Mouse (Mus musculus) adrenal gland, adult (tissue): ENCODE measurements around the gene Gm20604.
A peak's percentile ranks its signal among the peaks of the same experiment; 100 is the strongest.

Source experiments
- DNase-seq, 2 experiments: peaks; one replicate each; pipeline ENCODE4 v3.0.0; 2022 to 2023; ENCODE audit warnings: low spot score in 1 of 2; ENCODE audit not compliant: inconsistent age in 2 of 2

Gene Gm20604

DNA sequence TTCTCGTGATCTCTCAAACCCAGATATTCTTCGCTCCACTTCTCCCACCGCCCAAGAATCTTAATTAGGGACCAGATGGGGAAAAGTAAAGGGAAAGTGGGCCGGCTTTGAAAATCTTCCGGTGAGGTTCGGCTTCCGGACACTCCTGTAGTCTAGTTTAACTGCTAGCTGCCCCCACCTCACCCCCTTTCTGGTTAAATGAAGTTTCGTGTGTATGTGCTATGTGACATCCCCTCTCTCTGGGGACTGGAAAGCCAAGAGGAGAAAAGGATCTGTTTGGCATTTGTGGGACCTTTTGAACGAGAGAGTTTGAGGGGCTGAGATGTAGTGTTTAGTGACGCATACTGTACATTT lies at the start of gene Gm20604:
Gene Gm20604, minus strand, starts transcription at position 270 of the 354 bp plus-strand sequence.
- no peak for DNase-seq

DNA sequence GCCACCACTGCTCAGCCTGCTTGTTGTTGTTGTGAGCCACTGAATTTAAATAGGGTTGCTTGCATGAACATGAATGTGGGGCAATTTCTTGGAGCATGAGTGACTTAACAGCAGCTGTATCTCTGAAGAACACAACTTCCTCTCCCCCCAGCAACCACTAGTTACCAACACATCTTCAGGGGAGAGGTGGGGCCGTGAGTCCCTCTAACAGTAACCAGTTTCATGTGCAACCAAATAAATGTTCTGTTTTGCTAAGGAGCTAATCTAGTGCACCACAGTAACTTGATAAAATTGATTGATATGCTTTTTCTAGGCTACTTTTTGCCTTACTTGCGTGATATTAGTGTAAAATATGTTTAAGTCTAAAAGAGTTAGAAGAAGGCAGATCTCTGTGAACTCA lies 41.1 kb upstream of the Gm20604 start:
- no peak for DNase-seq

DNA sequence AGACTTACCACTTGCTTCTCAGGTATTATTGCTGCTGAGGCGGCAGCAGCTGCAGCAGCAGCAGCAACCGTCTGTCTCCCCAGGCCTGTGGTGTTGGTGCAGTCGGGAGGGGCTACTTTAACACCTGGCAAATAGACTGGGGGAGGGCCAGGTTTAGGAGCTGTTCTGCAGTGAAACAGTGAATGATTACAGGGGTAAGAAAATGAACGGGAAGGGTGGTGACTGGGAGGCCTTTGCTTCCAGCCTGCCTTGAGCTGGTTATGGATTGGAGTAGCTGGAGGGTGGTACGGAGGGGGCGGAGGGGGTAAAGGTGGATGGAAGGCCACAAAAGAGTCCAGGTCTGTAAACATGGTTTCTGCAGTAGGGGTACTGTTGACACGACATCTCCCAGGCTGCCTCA lies 29.5 kb upstream of the Gm20604 start:
- DNase-seq = no peak

DNA sequence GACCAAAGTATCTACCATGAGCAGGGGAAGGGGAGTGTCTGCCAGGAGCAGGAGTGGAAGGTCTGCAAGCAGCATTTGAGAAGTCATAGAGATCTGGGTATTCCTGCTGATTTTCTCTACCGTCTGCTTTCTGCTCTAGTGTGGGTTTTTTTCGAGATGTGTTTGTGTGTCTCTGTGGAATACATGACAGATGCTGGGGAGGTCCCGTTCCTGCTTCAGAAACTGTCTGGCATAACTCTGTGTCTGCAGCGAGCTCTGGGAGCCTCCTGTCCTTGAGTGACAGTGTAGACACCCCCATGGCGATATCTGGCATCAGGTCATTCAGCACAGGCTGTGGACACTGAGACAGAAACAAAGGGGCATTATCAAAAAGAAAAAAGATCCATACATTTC lies 27.1 kb upstream of the Gm20604 start:
- no peak for DNase-seq

DNA sequence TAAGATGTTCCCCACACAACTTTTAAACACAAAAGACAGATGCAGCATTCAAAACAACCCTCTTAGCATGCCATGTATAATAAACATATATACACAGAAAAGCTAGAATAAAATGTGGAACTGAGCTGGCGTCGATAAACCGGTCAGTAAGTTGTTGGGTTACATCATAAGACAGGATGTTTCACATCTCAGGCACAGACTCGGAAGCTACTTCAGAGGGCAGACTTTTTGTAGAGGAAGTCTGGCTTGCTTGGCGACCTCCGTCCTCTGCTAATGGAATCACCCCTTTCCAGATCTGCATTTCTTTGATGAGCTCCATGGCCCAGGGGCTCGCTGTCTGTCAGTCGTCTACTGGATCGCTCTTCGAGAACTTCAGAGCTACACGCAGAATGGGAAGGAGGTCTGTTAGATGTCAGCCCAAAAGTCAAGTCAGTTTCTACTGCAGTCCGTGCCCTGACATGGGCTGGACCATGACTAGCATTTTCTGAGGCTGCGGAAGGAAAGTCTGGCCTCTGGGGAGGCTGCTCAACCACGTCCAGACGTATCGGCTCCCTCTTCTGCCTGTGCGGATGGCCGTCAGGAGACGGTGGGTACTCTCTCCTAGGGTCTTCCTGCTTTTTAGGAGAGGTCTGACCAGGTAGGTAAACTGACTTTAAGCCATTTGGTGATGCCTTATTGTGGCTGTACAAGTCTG lies 26.6 kb upstream of the Gm20604 start:
- DNase-seq = no peak

DNA sequence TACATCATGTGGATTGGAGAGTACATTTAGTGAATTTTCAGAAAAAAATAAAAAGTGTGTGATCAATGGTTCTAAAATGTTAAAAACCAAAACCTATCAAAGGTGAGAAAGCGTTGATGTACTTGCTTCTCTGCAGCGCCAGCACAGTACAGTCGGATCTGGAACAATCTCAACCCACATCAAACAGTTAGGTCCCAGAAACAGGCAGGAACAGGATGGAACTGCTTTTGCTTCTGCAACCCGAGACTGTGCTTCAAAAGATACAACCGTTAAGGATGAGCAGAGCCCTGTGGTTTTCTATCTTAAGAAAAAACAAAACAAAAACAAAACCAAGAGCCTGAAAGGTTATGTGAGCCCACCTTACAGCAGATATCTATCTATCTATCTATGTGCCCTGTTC lies 24.4 kb upstream of the Gm20604 start:
- no peak for DNase-seq

DNA sequence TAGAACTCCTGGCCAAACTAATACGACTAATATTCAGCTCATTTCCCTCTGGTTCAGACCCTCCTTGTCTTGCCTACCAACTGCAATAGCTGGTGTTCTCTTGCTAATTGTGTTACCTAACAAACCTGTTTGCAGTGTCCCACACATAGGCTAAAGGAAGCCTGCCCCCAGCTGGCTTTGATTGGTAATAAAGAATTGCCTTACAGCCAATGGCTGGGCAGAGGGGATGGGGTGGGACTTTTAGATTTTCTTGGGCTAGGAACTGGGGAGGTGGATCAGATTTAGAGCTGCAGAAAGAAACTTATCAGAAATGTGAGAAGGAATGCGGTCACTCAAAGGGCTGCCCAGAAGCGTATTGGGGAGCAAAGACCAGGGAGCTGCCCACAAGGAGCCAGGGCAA lies 21.0 kb upstream of the Gm20604 start:
- no peak for DNase-seq

DNA sequence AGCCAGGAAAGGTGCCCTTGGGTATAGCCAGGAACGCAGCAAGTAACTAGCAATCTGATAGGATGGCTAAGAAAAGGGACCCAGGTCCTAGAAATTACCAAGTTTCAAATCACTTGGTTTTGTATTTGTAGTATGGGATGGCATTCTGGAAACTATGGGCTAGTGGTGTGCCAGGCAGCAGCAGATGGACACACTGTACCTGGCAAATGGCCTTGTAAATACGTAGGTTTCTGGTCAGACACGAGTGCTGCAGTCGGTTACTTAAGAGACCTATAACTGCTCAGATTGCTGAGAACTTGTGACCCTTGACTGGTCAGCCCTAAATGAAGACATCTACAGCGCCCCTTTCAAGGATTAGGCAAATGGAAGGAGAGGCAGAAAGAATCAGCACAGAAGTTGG lies 19.7 kb upstream of the Gm20604 start:
- no peak for DNase-seq

DNA sequence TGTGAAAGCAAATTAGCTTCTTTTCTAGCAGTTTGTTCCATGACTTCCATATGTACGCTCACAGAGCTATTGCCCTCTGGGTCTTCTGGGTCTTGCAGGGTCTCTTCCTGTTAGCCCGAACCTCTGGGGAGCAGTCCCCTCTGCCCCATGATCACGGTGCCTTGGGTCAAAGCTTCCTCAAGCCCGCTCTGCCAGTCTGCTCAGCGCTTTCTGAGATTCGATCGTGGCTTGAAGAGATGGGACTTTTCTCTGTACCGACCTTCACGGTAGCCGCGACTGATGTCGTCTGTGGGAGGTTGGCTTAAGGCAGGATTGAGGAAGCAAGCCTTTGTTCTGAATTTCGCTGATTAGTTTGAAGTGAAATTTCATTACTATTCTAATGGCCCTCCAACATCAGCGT lies 17.6 kb upstream of the Gm20604 start:
- DNase-seq = no peak

DNA sequence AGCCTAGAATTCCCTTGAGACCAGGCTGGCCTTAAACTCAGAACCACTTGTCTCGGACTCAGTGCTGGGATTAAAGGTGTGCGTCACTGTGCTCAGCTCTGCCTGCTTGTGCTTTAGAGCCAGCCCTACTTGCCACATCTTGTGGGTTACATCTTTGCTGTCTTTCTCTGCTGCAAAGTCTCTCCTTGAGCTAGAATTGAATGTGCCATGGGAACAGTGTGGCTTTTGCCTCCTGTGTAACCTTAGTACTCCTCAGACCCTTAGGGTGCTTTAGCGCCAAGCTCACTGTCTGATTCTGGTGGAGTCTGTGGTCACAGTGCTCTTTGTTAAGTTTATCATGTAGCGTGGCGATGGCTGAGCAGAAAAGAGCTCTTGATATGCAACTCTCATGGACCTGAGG lies 14.2 kb upstream of the Gm20604 start:
- no peak for DNase-seq

DNA sequence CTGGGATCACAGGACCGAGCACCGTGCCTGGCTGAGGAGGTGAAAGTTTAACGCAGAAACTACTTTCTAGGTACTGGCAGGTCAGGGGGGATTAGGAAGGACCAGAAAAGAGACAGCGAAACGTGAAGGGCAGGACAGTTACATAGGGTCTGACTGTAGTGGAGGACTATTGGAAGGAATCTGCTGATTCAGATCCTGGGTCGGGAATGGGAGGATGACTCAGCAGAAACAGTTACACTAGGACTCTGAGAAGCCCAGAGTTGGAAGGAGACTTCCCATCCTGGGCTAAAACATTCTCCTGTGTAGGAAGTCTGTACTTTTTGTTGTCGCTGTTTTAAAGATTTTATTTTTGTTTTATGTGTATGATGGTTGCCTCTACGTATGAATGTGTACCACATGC lies 13.1 kb upstream of the Gm20604 start:
- no peak for DNase-seq

DNA sequence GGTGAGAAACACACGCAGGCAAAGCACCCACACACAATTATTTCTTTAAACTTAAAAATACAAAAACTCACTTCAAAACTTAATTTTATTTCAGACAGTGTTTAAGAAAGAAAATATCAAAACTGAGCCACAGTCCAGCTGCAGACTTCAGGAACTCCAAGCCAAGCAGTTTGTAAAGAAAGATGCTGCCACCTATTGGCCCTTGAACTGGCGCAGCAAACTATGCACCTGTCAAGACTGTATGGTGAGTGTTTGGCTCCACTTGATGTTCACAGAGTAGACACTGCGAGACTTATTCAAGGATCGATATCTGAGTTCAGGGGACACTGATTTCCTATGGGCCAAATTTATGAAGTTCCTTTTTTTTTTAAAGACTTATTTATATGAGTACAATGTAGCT lies 10.5 kb upstream of the Gm20604 start:
- peak in 1 of 2 experiments; percentile 46 for DNase-seq

DNA sequence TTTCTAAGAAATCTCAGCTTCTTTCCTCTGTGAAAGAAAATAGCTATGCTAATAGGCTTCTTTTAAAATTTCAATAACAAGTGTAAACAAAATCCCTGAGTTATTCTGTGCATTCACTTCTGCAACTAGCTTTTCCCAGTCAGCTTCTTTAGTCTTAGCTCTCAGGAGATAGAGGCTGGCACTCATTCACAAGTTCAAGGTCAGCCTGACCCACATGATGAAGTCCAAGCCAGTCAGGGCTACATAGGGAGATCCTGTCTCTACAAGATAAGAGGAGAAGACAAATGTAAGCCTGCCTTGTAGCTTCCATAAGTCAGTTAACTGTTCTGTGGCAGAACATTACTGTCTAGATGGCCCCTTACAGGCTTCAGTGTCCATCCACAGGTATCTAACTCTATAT lies 5.2 kb upstream of the Gm20604 start:
- DNase-seq = peak; percentile 69 to 85

DNA sequence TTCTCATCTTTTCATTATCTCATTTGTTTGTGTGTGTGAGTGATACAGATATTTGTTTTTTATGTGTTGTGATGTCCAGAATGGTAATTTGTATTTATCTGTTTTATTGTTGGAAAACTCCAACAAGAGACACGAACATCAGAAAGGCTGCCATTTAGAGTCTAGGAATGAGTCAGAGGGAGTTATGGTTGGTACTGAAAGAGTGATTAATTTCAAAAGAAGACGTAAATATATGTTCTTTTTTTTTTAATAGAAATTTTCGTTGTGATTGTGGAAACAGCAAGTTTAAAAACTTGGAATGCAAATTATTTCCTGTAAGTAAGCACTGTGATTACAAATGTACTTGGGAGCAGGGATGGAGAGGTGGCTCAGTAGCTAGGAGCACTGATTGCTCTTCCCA lies 3.2 kb upstream of the Gm20604 start:
- DNase-seq = no peak

DNA sequence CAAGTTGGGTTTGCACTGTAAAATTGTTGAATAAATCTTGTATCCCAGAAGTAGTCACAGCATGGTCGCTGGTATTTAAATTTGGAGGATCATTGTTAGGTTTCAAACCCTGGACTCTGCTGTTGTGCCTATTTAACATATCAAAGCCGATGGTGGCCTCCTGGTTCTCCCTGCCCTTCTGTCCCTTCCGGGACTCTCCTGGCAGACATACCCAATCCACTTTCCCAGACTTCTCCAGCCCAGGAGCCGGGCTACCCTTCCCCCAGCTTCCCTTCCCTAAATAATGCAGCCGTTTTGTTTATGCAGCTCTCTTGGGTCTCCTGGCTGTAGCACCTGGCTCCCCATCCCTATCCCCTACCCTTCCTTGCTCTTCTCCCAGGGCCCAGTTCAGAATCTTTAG lies 464 bp upstream of the Gm20604 start:
- DNase-seq = peak; percentile 32 to 68

DNA sequence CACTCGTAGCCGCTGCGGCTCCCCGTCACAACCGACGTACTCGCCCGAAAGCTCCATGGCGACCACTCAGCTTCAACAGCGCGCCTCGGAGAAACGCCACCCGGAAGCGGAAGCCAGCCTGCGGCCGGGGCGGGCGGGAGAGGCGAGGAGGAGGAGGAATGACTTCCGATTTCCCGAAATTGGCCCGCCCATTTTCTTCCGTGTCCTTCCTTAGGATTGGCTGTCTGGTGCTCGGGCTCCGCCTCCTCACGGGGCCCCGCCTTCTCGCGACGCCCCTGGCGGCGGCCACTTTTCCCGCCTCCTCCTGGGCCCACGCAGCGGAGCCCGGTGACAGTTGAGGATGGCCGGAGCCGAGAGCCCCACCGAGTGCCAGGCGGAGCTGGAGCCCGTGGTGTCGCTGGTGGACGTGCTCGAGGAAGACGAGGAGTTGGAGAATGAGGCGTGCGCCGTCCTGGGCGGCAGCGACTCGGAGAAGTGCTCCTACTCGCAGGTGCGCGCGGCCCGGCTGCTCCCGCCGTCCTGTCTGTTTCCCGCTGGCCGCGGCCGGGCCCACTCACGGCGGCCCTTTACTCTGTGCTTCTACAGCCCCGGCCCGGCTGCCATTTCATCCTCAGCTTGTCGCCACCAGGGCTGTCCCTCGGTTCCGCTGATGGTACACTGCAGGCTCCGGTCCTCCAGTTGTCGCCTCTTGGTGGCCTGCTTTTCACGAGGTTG lies 626 bp downstream of the Gm20604 start, which contains the start of the genes Gm28051, Gon7 and Ubr7:
Gene Gm28051, minus strand, starts transcription at position 77 of the 714 bp plus-strand sequence.
Gene Gon7, minus strand, starts transcription at position 115 of the 714 bp plus-strand sequence.
Gene Ubr7, plus strand, starts transcription at position 279 of the 714 bp plus-strand sequence.
- DNase-seq = peak; percentile 97 to 99

DNA sequence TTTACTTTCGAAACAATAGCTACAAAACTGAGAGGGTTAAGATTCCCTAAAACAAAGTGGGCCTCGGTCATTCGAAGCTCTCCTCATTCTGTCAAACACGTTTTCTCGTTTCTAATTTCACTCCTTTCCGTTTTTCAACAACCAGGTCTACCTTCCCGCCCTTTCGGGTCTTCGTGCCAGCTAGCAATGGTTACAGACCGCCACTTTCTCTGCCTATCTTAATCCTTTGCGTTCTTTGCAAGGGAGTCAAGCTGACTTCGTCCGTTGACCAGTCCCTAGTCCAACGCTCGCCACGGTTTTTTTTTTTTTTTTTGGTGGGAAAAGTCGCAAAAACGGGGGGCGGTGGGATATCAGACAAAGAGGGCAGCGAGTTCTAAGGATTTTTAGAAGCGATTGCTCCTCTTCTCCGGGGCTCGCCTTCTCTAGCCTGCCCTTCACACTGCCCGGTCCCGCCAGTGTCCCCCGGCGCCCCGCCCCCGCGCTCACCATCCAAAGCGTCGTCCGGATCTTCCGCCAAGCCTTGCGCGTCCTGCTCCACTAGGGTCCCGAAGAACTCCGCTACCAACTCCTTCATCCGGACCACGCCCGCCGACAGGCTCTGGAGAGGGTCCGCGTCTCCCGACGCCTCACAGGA lies 1.3 kb downstream of the Gm20604 start:
- no peak for DNase-seq

DNA sequence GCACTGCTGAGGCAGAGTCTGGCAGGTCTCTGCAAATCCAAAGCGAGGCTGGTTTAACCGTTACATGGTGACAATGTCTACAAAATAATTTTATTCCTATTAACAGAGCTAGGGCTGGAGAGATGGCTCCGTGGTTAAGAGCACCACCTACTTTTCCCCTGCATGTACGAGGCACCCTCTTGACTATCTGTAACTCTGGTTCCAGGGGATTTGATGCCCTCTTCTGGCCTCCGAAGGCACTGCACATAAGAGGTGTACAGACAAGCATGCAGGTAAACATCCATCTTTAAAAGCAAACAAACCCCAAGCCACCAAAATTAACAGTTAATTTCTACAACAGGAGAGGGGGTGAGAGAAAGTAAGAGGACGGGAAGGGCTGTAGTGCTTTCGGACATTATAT lies 2.2 kb downstream of the Gm20604 start:
- peak; percentile 34 to 60 for DNase-seq

DNA sequence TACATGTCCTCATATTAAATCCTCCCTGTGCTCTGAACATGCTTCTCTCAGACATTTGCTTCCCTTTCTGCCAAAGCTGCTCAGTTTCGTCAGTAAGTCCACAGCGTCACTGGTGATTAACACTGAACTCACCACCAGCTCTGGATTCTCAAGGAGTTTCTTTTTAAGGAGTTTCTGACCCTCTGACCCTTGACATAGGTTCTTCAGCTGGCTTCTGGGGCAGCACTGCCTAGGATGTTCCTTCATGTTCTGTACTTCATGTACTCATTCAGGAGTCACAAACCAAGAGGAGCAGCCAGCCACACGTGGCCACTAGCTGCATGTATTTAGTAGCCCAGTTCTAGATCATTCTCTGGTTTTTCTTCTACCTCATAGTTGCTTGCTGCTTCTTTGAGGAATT lies 10.2 kb downstream of the Gm20604 start:
- no peak for DNase-seq

DNA sequence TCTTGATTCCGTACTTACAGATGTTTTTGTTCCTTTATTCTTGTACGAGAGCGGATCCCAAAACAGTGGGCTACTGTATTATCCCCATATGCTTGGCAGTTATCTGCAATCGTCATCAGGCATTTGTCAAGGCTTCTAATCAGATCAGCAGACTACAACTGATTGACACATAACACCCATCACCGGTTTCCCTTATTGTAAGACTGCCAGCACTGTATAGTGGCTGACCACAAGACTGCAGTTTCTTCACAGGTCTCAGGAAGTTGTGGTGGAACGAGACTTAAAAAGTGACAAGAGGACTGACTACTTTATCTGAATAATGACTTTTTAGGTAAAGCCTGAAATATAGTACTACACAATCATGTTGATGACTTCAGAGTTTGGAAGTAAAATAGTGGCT lies 13.6 kb downstream of the Gm20604 start:
- DNase-seq = no peak

DNA sequence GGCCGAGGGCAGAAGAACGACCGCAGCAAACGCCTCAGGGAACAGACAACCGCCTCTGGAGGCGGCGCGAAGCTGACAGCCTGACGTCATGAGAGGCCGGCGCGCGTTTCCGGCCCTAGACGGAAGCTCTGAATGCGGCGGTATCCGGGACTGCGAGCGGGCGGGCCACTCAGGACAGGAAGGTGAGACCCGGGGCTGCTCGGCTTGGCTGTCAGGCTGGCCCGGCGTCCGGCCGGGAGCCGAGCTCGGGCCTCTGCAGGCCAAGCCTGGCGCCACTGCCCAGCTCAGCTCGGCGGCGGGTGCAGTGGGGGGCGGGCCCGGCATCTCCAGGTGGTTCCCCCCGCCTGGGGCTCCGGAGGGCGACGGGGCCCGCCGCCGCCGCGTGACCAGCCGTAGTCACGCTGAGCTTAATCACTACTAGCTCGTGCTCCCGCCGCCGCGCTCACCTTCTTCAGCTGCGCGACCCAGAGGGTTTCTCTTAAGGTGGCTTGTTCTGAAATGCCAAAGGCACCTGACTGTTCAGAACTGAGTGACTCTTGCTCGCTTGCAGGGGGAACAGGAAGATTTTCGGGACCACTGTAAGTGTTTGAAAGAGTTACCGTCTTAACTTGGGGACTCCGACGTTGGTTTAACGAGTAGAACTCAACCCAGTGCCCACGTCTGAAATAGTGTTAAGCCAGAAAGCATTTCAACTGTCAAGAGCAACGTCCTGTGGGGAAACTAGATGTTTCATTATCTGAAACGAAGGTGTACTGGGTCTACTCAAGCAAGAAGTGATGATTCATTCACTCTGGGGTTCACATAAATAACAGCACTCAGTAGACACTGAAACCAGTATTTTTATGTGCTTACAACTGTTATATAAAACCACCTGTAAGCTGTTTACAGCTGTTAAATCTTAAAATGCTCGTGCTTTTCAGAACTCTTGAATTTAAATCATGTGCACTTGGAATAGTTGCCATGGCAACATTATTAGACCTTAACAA lies 14.6 kb downstream of the Gm20604 start, which contains the start of the genes Moap1 and Tmem251:
Gene Moap1, minus strand, starts transcription at position 73 of the 986 bp plus-strand sequence.
Gene Tmem251, plus strand, starts transcription at position 174 of the 986 bp plus-strand sequence.
- DNase-seq = peak; percentile 94 to 97
